Mouse (Mus musculus) left cerebral cortex, postnatal 10 days (tissue): ENCODE data around the gene Soat1. TPM values are rescaled to one million over a fixed set of nuclear protein-coding genes. Genes with fewer than 3 reads are reported as not detected.

Experiments
- total RNA-seq, 2 experiments: library from RNA; stranded (reverse); gene quantifications; 2 replicates each; pipeline ENCODE4 v1.2.3; 2021

The Soat1 gene
- total RNA-seq, 2 experiments from 2014 or later, result 26.0 to 33.8 TPM

Other genes starting within 250 kb of the Soat1 start
- 1 to 10 TPM; 2.9 to 3.4 TPM for gene Tdrd5, start 170.7 kb downstream of the Soat1 start, total RNA-seq
- gene Nphs2, start 163.6 kb downstream of the Soat1 start, total RNA-seq, result under 1 TPM; 0.41 to 0.65 TPM
- 100 to 1,000 TPM; 395 to 432 TPM for gene Gm2000, start 108.3 kb downstream of the Soat1 start, total RNA-seq
- gene Axdnd1, start 53.2 kb downstream of the Soat1 start, total RNA-seq, result under 1 TPM; 0.34 to 0.45 TPM
- gene Gm10031, start 49.7 kb upstream of the Soat1 start, total RNA-seq, result 10 to 100 TPM; 49.6 to 54.0 TPM
- gene Abl2, start 84.5 kb upstream of the Soat1 start, total RNA-seq, result 10 to 100 TPM; 55.6 to 58.8 TPM
- gene Tor3a, start 200.0 kb upstream of the Soat1 start, total RNA-seq, result 1 to 10 TPM; 4.1 to 5.0 TPM
- gene Fam20b, start 244.8 kb upstream of the Soat1 start, total RNA-seq, result 10 to 100 TPM; 63.2 to 65.0 TPM